In the genomic region with DNA sequence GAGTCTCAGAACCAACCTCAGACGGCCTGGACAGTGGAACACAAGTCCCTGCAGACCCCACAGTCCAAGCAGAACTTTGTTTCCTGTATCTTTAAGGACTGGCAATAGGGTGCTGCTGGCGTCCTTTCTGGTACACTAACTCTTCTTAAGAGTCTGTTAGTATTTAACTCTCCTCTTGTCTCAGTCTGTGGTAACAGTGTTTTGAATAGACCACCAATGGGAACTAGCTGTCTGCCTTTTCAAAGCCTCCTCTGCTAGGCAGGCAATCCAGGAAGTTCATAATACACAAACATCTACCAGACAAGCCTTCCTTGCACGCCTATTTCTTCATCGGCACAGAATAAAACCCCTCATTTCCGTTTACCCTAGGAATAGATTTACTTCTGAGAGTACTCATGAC, we compare ENCODE assay signal across 16 mouse cellular contexts. TPM values are rescaled to one million over a fixed set of nuclear protein-coding genes. Genes with fewer than 3 reads are reported as not detected.
DNase-seq lines count a peak whose midpoint lies in the region; ATAC-seq and TF ChIP-seq lines count a peak whose summit lies in the region.
"Had no signal": no experiment of that assay in that cellular context is flagged by ENCODE, and none has a peak within 500 bp of the region (broad histone marks: within the 10 kb centered on the region; RNA-seq: fewer than 3 reads in every experiment).

No protein-coding gene starts in this region.

- peak; percentile 42 for DNase-seq in lung, postnatal 0 days (ENCODE audit: low spot score)
- DNase-seq in lung, postnatal 4 days, result no peak
- DNase-seq in NIH3T3 (ENCODE audit: low read depth), result peak; percentile 13
- DNase-seq in midbrain, embryonic 14.5 days, result no peak
- DNase-seq in testis, postnatal 14 days (ENCODE audit: low spot score), result no peak
- DNase-seq: adrenal gland, postnatal 36 days; cerebellum, adult 9-10 months; heart, adult 18-20 months; kidney, postnatal 14 days; liver; right cerebral cortex, postnatal 14 days had no signal

- 39% methylated on average over 5 of the region's 5 CpGs for WGBS in lung, postnatal 0 days
- WGBS in midbrain, embryonic 14.5 days, result 77% methylated on average over 5 of the region's 5 CpGs
- 83% methylated on average over 5 of the region's 5 CpGs for WGBS in kidney, embryonic 15.5 days

- no peak for TF ChIP-seq CTCF in lung, postnatal 0 days (IDR thresholded peaks at IDR 0.05)

- H3K36me3 ChIP-seq in lung, postnatal 0 days (ENCODE audit: insufficient read depth, low read length), result no peaks in the 10 kb centered on the region
- H3K36me3 ChIP-seq in midbrain, embryonic 14.5 days (ENCODE audit: control insufficient read depth, insufficient read depth, low read length), result peaks cover 19% of the 10 kb centered on the region
- peaks cover 11% of the 10 kb centered on the region for H3K36me3 ChIP-seq in kidney, embryonic 15.5 days

- ATAC-seq in lung, postnatal 0 days, result no peak
- peak; percentile 55 for ATAC-seq in common myeloid progenitor, adult 5-6 weeks (replicated peaks; ENCODE audit: low read depth, poor library complexity, severe bottlenecking)
- ATAC-seq in midbrain, embryonic 14.5 days (ENCODE audit: low FRiP score, low TSS enrichment), result no peak
- no peak for ATAC-seq in kidney, embryonic 15.5 days (replicated peaks; ENCODE audit: low FRiP score)
- ATAC-seq: activated CD4-positive, CD25-positive, alpha-beta regulatory T cell, adult 4 months; forebrain, embryonic 16.5 days had no signal

- H3K4me1 ChIP-seq in lung, postnatal 0 days (ENCODE audit: insufficient read depth, low read depth, low read length), result no peaks in the 10 kb centered on the region
- H3K4me1 ChIP-seq in midbrain, embryonic 14.5 days (ENCODE audit: control insufficient read depth, insufficient read depth, low read length), result peaks cover 84% of the 10 kb centered on the region
- no peaks in the 10 kb centered on the region for H3K4me1 ChIP-seq in kidney, embryonic 15.5 days

- no peaks in the 10 kb centered on the region for H3K27me3 ChIP-seq in lung, postnatal 0 days (replicated peaks; ENCODE audit: insufficient read depth, low read length)
- H3K27me3 ChIP-seq in midbrain, embryonic 14.5 days (ENCODE audit: control insufficient read depth, insufficient read depth, low read length), result no peaks in the 10 kb centered on the region
- no peaks in the 10 kb centered on the region for H3K27me3 ChIP-seq in kidney, embryonic 15.5 days
- H3K27me3 ChIP-seq: CH12.LX had no signal

- H3K9ac ChIP-seq in lung, postnatal 0 days (replicated peaks; ENCODE audit: low read depth), result no peak overlapping the region
- no peak overlapping the region for H3K9ac ChIP-seq in midbrain, embryonic 14.5 days (replicated peaks; ENCODE audit: low read length)
- no peak overlapping the region for H3K9ac ChIP-seq in kidney, embryonic 15.5 days

- no peak overlapping the region for H3K4me3 ChIP-seq in lung, postnatal 0 days (ENCODE audit: low read depth, low read length)
- no peak overlapping the region for H3K4me3 ChIP-seq in midbrain, embryonic 14.5 days (replicated peaks; ENCODE audit: low read depth, low read length)
- no peak overlapping the region for H3K4me3 ChIP-seq in kidney, embryonic 15.5 days (replicated peaks)

- no peak overlapping the region for H3K27ac ChIP-seq in lung, postnatal 0 days (ENCODE audit: low read length)
- no peak overlapping the region for H3K27ac ChIP-seq in midbrain, embryonic 14.5 days (replicated peaks; ENCODE audit: low read depth, low read length)
- no peak overlapping the region for H3K27ac ChIP-seq in kidney, embryonic 15.5 days

- TF ChIP-seq EP300 in lung, postnatal 0 days (IDR thresholded peaks at IDR 0.05), result no peak

- no peaks in the 10 kb centered on the region for H3K9me3 ChIP-seq in lung, postnatal 0 days (ENCODE audit: low read length)
- no peaks in the 10 kb centered on the region for H3K9me3 ChIP-seq in midbrain, embryonic 14.5 days (ENCODE audit: control insufficient read depth, low read length)
- H3K9me3 ChIP-seq in kidney, embryonic 15.5 days (replicated peaks), result no peaks in the 10 kb centered on the region

- 0 out of 2 replicates have a peak overlapping the region, but pooled peaks have one; percentile 11 for H3K4me2 ChIP-seq in lung, postnatal 0 days (replicated peaks; ENCODE audit: low read depth, low read length)
- peak overlapping the region; percentile 68 for H3K4me2 ChIP-seq in midbrain, embryonic 14.5 days (ENCODE audit: low read length)
- H3K4me2 ChIP-seq in kidney, embryonic 15.5 days, result no peak overlapping the region

RNA-seq across cellular contexts. Expression of a gene that starts 7.6 kb away (rescaled TPM):
- 7.1 and 8.7 TPM in 2 replicates for polyA plus RNA-seq in lung, postnatal 0 days (2015; fragmentation: Nextera tagmentation; extraction: Ambion mirVana)
- total RNA-seq in common myeloid progenitor, adult 5-6 weeks (2017), result 18.6 and 22.4 TPM in 2 replicates
- 227 and 382 TPM in 2 replicates for polyA plus RNA-seq in midbrain, embryonic 14.5 days (2014; fragmentation: Nextera tagmentation; extraction: Ambion mirVana)
- polyA plus RNA-seq in kidney, embryonic 15.5 days (2015; fragmentation: Nextera tagmentation; extraction: Ambion mirVana), result 26.1 and 29.5 TPM in 2 replicates
- polyA plus RNA-seq: activated CD4-positive, CD25-positive, alpha-beta regulatory T cell, adult 4 months had no signal

Comparison
In these comparisons a context has a peak if more than half of its experiments do, and no peak if none do; other contexts are left out.
1. DNase-seq: peak in lung, postnatal 0 days (single experiment) and NIH3T3 (single experiment); none in lung, postnatal 4 days (0 of 2), midbrain, embryonic 14.5 days (single experiment) and testis, postnatal 14 days (single experiment).